Mouse (Mus musculus) adrenal gland, postnatal 4 days (tissue): ENCODE results near the gene Neurl3. TPM values are rescaled to one million over a fixed set of nuclear protein-coding genes. Genes with fewer than 3 reads are reported as not detected.

Experiments used
- DNase-seq, 2 experiments: peaks; one replicate each; pipeline ENCODE4 v3.0.0; 2021 to 2022; ENCODE audit warnings: low spot score in 2 of 2, mixed read lengths in 2 of 2
- long read RNA-seq, 2 experiments: library from polyadenylated mRNA; stranded (forward); transcript quantifications; one replicate each; pipeline ENCODE4 v2.0.0; 2021
- total RNA-seq, 2 experiments: library from RNA; stranded (reverse); gene quantifications; 2 replicates each; pipeline ENCODE4 v1.2.3; 2021

The Neurl3 gene
- total RNA-seq: 10 to 100 TPM in 1 of 2 experiments, 1 to 10 TPM in 1; 8.0 to 10.4 TPM
- long read RNA-seq, experiment 1, partial matches to known transcripts: 0 of 2 reads
- long read RNA-seq, experiment 1, other reads (novel, unspliced or antisense): 1 of 2 reads
- long read RNA-seq, experiment 2, transcript Neurl3-201 (4 exons, 2,598 nt): major isoform, 5 of 11 reads
- long read RNA-seq, experiment 2, partial matches to known transcripts: 3 of 11 reads
- long read RNA-seq, experiment 2, other reads (novel, unspliced or antisense): 3 of 11 reads

DNA sequence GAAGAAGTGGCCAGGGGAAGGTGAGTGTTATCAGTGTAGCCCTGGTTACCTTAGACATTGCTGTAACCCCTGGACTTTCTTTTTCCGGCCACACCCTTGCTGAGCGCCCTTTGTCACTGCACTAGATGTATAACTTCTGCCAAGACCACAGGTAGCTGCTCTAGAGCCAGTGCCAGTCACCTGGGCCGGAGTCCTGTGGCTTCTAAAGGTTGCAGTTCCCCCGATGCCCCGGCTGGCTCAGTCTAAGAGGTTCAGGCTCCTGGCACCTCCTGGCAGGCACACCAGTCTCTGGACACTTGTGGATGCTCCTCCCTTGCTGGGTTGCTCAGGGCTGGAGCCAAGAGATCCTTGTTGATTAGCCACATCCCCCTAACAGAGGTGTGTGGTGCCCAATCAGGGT is at the start of gene Neurl3:
Neurl3 (minus strand) TSS at position 225 of the 400 bp plus-strand sequence.
- no peak for DNase-seq

DNA sequence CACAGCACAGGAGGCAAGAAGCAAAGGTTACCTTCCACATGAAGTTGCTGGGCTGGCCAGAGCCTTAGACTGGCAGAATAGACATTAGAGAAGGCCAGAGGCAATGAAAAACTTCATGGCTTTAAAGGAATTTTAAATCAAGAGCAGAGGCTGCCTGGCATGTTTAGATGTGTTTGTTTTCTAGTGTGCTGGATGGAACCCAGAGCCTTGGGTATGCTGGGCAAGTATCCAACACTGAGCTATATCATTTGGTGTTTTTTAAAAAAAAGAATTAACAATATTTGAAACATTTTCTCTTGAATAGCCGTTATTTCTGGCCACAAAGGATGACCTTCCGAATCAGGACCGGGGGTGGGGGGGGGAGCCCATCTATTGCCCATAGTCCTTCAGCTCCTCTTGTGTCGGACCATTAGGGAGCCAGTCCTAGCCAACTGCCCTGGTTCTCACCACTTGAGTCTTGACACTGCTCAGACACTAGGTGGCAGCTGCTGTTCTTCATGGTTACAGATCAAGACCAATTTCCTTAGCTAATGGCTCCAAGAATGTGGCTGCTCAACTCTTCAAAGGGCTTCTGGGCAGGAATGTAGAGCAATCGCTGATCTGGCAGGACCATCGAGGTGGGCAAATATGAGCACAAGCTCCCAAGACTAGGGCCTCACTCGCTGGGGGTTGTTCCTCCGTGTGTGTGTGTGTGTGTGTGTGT is 49.4 kb upstream of the Neurl3 start:
- no peak for DNase-seq

- no peak for DNase-seq
Measured at GRCm38 (mm10) chr1:36323076-36323475, 48.6 kb upstream of the Neurl3 start.

DNA sequence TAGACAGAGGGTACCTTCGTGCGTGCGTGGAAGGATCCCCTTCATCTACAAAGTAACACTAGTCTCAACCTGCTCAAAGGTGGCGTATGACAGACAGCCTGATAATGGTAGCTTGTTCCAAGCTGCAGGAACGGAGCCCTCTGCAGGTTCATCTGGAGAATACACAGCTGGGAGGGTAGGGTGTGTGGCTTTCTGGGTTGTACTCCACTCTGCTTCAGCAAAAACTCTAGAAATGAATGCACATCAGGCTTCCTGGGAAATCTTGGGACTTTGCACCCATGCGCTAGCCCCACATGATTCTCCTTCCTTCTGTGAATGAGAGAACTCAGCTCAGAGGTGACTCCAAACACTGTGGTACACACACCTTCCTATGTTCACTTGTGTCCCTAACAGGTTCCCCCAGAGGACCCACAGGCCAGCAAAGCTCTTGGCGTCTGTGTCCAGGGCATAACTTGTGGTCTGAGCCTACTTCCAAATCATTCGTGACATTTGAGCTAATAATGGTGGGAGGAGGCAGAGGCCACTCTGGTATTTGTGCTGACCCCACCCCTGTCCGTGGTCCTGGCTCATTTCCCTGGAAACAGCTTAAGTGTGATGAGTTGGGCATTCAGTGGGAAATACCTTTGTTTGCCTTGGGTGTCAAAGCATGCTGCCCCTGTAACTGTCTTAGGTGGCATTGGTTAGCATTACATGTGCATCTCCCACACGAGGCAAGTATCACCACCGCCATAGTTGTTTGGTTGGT is 47.5 kb upstream of the Neurl3 start:
- no peak for DNase-seq

GRCm38 (mm10) chr1:36321164-36321563 is 46.7 kb upstream of the Neurl3 start:
- DNase-seq: no peak

GRCm38 (mm10) chr1:36315776-36316100 is 41.3 kb upstream of the Neurl3 start:
- no peak for DNase-seq

DNA sequence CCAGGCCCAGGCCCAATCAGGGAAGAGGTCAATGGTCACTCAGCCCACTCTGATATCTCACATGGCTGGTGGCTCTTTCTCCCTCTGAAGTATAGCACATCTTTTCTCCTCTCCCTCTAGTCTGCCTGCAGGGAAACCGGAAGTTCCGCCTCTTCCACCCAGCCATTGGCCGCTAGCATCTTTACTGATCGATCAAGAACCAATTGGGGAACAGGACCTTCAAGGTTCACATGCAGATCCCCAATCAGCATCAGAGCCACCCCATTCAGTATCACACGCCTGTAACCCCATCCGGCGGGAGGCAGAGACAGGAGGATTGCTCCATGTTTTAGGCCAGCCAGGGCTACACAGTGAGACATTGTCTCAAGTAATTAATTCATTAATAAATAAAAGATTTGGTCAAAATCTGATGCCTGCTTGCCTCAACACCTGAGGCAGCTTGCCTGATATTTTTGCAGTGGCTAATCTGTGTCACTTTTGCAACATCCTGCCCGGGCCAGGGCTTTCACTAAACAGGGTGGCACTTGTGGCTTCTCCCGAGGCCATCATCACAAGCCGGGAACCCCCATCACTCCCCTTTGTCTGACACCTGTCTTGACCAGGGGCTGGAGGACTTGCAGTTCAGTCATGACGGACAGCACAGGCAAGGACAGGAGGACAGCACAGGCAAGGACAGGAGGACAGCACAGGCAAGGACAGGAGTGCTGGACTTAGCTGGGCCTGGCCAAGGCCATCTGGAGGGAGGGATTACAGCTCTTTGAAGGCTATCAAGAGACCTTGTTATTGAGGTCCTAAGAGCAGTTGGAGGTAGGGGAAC is 40.7 kb upstream of the Neurl3 start:
- DNase-seq: no peak

DNA sequence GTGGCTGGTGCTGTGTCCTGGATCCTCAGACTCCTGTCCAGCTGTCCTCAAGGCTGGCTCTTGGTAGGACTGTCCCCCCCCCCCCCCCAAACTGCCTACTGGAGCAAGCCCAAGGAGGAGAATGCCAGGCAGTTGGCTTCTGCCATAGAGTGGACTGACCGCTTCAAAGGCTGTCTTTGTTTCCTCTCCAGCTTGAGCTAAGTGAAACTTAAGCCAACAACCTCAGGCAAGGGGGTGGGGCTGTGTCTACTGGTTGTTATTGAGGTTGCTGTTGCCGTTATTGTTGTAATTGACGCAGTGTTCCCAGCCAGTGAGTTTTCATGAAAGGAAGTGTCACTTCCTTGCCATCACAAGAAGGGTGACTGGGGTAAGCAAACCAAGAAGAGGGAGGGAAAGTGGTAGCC is 35.0 kb upstream of the Neurl3 start:
- DNase-seq: no peak

DNA sequence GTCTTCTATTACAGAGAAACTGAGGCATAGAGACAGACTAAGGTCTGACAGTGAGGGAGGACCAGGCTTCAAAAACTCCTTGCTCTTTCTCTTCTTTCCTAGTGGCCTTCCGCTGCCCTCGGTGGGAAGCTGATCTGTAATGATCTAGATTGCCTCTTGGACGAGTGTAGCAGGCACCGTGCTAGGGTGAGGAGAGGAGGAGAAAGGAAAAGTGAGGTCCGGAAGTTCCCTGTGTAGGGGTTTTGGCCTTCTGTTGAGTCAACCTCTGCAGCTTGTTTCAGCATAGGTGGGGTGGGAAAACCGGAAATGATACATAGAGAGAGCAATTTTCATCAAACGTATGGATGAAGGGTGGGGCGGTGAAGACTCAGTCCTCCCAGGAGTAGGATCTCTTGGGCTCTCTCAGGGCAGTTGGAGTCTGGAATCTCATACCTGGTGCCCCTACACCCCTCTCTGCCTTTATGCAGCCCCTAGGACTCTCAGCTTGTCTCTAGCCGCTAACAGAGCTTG is 34.5 kb upstream of the Neurl3 start:
- no peak for DNase-seq

GRCm38 (mm10) chr1:36308451-36308901 is 34.0 kb upstream of the Neurl3 start:
- DNase-seq: no peak

GRCm38 (mm10) chr1:36307495-36308280 is 33.2 kb upstream of the Neurl3 start, which contains the start of gene Arid5a:
TSS of gene Arid5a (plus strand) at chr1:36307733.
- DNase-seq: peak; percentile 52 to 65

GRCm38 (mm10) chr1:36307121-36307494 is 32.6 kb upstream of the Neurl3 start:
- no peak for DNase-seq

DNA sequence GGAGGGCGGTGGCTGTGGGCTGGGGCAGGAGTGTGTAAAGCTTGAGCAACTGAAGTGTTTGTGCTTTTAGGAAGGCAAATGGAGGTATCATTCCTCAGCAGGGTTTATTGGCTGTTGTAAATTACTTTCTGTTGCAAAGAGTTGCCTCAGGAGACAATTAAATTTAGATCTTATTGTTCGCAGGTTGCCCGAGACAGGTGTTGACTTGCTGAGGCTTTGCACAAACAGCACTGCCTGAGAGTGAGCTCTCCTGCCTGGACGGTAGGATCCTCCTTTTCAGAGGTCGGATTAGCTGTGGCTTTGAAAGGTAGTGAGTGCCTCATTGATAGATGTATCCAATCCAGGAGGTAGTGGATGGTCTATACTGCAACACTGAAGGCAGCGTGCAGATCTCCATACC is 31.6 kb upstream of the Neurl3 start:
- DNase-seq: no peak

- DNase-seq: no peak
Measured at GRCm38 (mm10) chr1:36304764-36305163, 30.3 kb upstream of the Neurl3 start.

DNA sequence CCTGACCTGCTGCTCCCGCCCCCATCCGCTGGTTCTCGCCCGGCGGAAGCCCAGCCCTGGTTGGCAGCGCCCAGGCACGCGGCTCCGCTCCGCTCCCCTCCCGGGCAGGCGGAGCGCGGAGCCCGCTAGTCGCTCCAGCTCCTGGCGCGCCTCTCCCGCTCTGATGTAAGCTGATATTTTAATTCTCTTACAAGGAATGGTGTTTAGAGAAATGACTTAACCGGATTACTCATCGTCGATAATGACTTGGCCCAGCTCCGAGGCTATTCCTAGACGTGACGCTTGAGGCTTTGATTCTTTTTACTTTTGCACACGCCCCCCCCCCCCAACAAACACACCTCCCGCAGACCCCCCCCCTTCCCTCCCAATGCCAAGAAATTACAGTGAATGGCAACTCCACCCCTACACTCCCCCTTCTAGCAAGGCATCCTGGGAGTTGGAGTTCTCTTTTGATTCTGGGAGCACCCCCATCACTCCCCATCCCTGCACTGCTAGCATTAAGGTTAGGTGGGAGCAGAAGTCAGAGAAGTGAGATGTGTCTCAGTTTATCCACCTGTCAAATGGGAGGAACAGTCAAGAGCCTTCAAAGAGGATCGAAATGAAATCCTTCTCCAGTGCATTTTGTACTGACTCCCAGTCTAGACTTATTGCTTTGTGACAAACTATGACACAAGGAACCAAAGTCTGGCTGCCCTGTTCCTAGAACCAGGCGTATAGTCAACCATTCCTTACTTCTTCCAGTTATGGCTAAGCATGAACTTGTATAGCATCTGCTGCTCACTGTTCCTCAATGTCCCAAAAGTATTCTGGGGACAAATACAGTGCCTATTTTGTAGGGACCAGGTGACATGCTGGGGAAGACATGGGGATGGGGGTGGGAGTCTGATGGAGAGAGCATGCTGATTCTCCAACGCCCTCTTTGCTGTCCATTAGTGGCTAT is 29.2 kb upstream of the Neurl3 start:
- DNase-seq: no peak

- DNase-seq: no peak
Measured at GRCm38 (mm10) chr1:36302957-36303356, 28.5 kb upstream of the Neurl3 start.

GRCm38 (mm10) chr1:36302273-36302672 is 27.8 kb upstream of the Neurl3 start:
- no peak for DNase-seq

- no peak for DNase-seq
Measured at GRCm38 (mm10) chr1:36300486-36300885, 26.0 kb upstream of the Neurl3 start.

GRCm38 (mm10) chr1:36299676-36300075 is 25.2 kb upstream of the Neurl3 start:
- no peak for DNase-seq
